Mouse (Mus musculus): ENCODE measurements at regions not wholly inside any gene's neighbourhood (a gene's known extent, or its start where the extent isn't known, plus 50 kb on each side); places are given as distances from the start of the nearest gene placed in this dataset.

DNA sequence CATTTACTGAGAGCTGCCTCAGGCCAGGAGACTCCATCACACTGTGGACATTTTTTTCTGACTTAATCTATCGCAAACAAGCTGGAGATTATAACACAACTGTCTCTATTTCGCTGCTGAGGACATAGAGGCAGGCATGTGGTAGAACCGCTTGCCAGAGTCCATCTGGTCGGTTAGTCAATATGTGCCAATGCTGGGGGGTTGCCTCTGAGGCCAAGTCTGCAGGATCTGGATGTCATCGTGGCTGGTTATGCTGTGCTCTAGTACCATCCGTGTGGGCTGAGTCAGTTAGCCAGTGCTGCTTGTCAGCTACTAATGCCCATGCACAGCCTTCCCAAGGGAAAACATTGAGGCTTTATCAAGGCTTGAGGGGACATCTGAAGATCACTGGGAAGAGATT is 237.1 kb upstream of the Zdhhc25 start:
- Histone ChIP-seq H3K27me3 (ENCODE audit: insufficient read depth, low read length) (no peaks in the 10 kb centered on the region), H3K27ac (no peak overlapping the region), H3K4me2 (ENCODE audit: low read length) (no peak overlapping the region), H3K4me3 (replicated peaks; ENCODE audit: low read depth, low read length) (no peak overlapping the region), H3K9me3 (replicated peaks; ENCODE audit: low read length) (no peaks in the 10 kb centered on the region), H3K36me3 (ENCODE audit: insufficient read depth, low read length) (no peaks in the 10 kb centered on the region), H3K4me1 (replicated peaks; ENCODE audit: insufficient read depth, low read length) (no peaks in the 10 kb centered on the region), H3K9ac (ENCODE audit: low read depth, low read length) (no peak overlapping the region)
- no peak for TF ChIP-seq CTCF (IDR thresholded peaks at IDR 0.05; ENCODE audit: low read depth)
- ATAC-seq (replicated peaks; ENCODE audit: low FRiP score, low read depth) (no peak), DNase-seq (ENCODE audit: low spot score) (no peak)
- 72% methylated on average over 6 of the region's 6 CpGs for WGBS

DNA sequence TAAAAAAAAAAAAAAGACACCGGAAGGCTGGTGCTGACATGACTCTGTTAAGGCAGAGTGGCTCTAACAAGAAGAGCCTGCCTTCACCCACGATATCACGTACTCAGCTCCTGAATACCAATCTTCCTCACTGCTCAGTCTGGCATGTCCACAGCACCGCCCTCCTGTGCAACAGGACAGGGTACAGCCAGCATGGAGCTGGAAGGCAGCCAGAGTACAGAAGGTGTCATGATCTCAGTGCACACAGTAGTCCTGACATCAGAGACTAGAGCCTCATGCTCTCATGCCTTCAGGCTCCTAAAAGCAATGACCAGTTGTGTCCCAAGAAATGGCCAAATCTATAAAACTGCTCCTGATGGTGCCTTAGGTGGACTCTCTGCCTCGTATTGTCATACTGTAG is 229.7 kb upstream of the Zdhhc25 start:
- H3K36me3 ChIP-seq (ENCODE audit: insufficient read depth, low read length): no peaks in the 10 kb centered on the region
- no peak for TF ChIP-seq CTCF (IDR thresholded peaks at IDR 0.05; ENCODE audit: low read depth)
- H3K4me1 ChIP-seq (replicated peaks; ENCODE audit: insufficient read depth, low read length): no peaks in the 10 kb centered on the region
- H3K4me3 ChIP-seq (replicated peaks; ENCODE audit: low read depth, low read length): no peak overlapping the region
- WGBS: 59% methylated on average over 5 of the region's 5 CpGs
- no peak overlapping the region for H3K9ac ChIP-seq (ENCODE audit: low read depth, low read length)
- no peak overlapping the region for H3K27ac ChIP-seq
- ATAC-seq (replicated peaks; ENCODE audit: low FRiP score, low read depth) (no peak), DNase-seq (ENCODE audit: low spot score) (no peak)
- H3K27me3 ChIP-seq (ENCODE audit: insufficient read depth, low read length): no peaks in the 10 kb centered on the region
- no peaks in the 10 kb centered on the region for H3K9me3 ChIP-seq (replicated peaks; ENCODE audit: low read length)
- no peak overlapping the region for H3K4me2 ChIP-seq (ENCODE audit: low read length)

DNA sequence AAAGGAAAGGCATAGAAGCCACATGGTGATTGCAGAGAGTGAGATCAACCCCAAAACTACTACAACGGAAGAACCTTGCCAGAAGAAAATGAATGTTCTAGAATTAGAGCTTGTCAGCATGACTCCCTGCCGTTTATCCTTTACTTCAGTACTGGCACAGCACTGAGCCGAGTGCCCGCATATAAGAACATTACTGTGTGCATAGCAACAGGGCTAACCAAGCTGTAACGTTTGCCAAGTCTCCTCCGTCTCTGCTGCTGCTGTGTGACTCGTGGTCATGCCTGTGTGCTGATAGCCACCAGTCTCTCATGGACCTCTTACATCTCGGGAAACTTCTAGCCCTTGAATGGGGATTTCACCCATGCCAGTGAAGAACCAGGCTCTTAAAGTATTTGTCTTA is 228.1 kb upstream of the Zdhhc25 start:
- no peaks in the 10 kb centered on the region for H3K4me1 ChIP-seq (replicated peaks; ENCODE audit: insufficient read depth, low read length)
- H3K9ac ChIP-seq (ENCODE audit: low read depth, low read length): no peak overlapping the region
- no peak overlapping the region for H3K4me3 ChIP-seq (replicated peaks; ENCODE audit: low read depth, low read length)
- H3K36me3 ChIP-seq (ENCODE audit: insufficient read depth, low read length): no peaks in the 10 kb centered on the region
- no peaks in the 10 kb centered on the region for H3K9me3 ChIP-seq (replicated peaks; ENCODE audit: low read length)
- DNase-seq (ENCODE audit: low spot score) (no peak), ATAC-seq (replicated peaks; ENCODE audit: low FRiP score, low read depth) (no peak)
- 74% methylated on average over 8 of the region's 8 CpGs for WGBS
- H3K27me3 ChIP-seq (ENCODE audit: insufficient read depth, low read length): no peaks in the 10 kb centered on the region
- no peak overlapping the region for H3K27ac ChIP-seq
- no peak overlapping the region for H3K4me2 ChIP-seq (ENCODE audit: low read length)
- TF ChIP-seq CTCF (IDR thresholded peaks at IDR 0.05; ENCODE audit: low read depth): no peak

DNA sequence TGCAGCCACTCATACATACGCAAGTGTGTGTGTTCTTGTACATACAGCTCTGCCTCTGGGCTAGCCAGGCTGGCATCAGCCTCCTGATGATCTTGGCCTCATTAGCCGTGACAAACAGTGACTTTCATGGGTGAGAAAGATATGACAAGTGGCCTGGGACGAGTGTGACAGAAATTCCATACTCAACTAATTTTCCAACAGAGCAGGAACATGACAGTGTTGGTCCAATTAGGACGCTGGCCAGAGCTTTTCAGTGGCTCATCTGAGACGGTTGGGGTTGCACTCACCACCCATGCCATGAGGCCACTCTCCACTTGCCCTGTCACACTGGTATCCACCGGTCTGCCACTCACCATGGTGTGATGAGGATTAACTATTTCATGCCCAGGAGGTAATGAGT is 226.2 kb upstream of the Zdhhc25 start:
- DNase-seq (ENCODE audit: low spot score) (no peak), ATAC-seq (replicated peaks; ENCODE audit: low FRiP score, low read depth) (no peak)
- Histone ChIP-seq H3K9me3 (replicated peaks; ENCODE audit: low read length) (no peaks in the 10 kb centered on the region), H3K9ac (ENCODE audit: low read depth, low read length) (no peak overlapping the region), H3K27ac (no peak overlapping the region), H3K4me1 (replicated peaks; ENCODE audit: insufficient read depth, low read length) (no peaks in the 10 kb centered on the region), H3K4me3 (replicated peaks; ENCODE audit: low read depth, low read length) (no peak overlapping the region), H3K4me2 (ENCODE audit: low read length) (no peak overlapping the region), H3K36me3 (ENCODE audit: insufficient read depth, low read length) (no peaks in the 10 kb centered on the region), H3K27me3 (ENCODE audit: insufficient read depth, low read length) (no peaks in the 10 kb centered on the region)
- 57% methylated on average over 6 of the region's 6 CpGs for WGBS
- no peak for TF ChIP-seq CTCF (IDR thresholded peaks at IDR 0.05; ENCODE audit: low read depth)

DNA sequence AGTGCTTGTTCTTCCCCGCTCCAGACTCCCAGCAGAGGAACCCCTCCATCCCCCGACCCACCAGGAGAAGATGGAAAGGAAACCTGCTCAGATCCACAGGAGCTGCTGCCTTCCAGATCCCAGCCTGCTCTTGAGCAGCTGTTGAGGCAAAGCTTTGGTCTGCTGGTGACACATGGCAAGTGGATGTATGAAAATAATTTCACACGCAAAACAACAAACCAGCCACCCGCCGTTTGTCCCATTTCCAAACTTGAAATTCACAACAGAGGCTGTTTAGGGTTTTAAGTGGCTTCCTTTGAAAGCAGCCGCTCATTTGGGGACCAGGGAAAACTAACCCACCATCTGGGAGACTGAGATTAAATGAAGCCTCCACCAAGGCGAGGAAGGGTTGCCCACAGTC is 220.8 kb upstream of the Zdhhc25 start:
- WGBS: 70% methylated on average over 7 of the region's 7 CpGs
- Histone ChIP-seq H3K27ac (no peak overlapping the region), H3K27me3 (ENCODE audit: insufficient read depth, low read length) (no peaks in the 10 kb centered on the region), H3K4me2 (ENCODE audit: low read length) (no peak overlapping the region), H3K4me1 (replicated peaks; ENCODE audit: insufficient read depth, low read length) (no peaks in the 10 kb centered on the region), H3K4me3 (replicated peaks; ENCODE audit: low read depth, low read length) (no peak overlapping the region), H3K9me3 (replicated peaks; ENCODE audit: low read length) (no peaks in the 10 kb centered on the region), H3K36me3 (ENCODE audit: insufficient read depth, low read length) (no peaks in the 10 kb centered on the region), H3K9ac (ENCODE audit: low read depth, low read length) (no peak overlapping the region)
- no peak for TF ChIP-seq CTCF (IDR thresholded peaks at IDR 0.05; ENCODE audit: low read depth)
- DNase-seq (ENCODE audit: low spot score) (no peak), ATAC-seq (replicated peaks; ENCODE audit: low FRiP score, low read depth) (no peak)

- 11% methylated on average over 6 of the region's 6 CpGs for WGBS
Observed at GRCm38 (mm10) chr15:88379951-88380623, 220.0 kb upstream of the Zdhhc25 start.

GRCm38 (mm10) chr15:88381419-88381818 is 218.7 kb upstream of the Zdhhc25 start:
- no peaks in the 10 kb centered on the region for H3K27me3 ChIP-seq (ENCODE audit: insufficient read depth, low read length)
- no peak for DNase-seq (ENCODE audit: low spot score)
- 32% methylated on average over 10 of the region's 10 CpGs for WGBS
- H3K4me3 ChIP-seq (replicated peaks; ENCODE audit: low read depth, low read length): no peak overlapping the region
- no peaks in the 10 kb centered on the region for H3K4me1 ChIP-seq (replicated peaks; ENCODE audit: insufficient read depth, low read length)
- no peak overlapping the region for H3K27ac ChIP-seq
- ATAC-seq (replicated peaks; ENCODE audit: low FRiP score, low read depth): no peak
- no peak for TF ChIP-seq CTCF (IDR thresholded peaks at IDR 0.05; ENCODE audit: low read depth)
- H3K4me2 ChIP-seq (ENCODE audit: low read length): no peak overlapping the region
- no peaks in the 10 kb centered on the region for H3K9me3 ChIP-seq (replicated peaks; ENCODE audit: low read length)
- H3K36me3 ChIP-seq (ENCODE audit: insufficient read depth, low read length): no peaks in the 10 kb centered on the region
- no peak overlapping the region for H3K9ac ChIP-seq (ENCODE audit: low read depth, low read length)

More at GRCm38 (mm10) chr15:88379951-88380623, 220.0 kb upstream of the Zdhhc25 start:
- Histone ChIP-seq H3K4me1 (replicated peaks; ENCODE audit: insufficient read depth, low read length) (no peaks in the 10 kb centered on the region), H3K27ac (no peak overlapping the region), H3K4me2 (ENCODE audit: low read length) (no peak overlapping the region), H3K36me3 (ENCODE audit: insufficient read depth, low read length) (no peaks in the 10 kb centered on the region), H3K27me3 (ENCODE audit: insufficient read depth, low read length) (no peaks in the 10 kb centered on the region), H3K9ac (ENCODE audit: low read depth, low read length) (no peak overlapping the region), H3K4me3 (replicated peaks; ENCODE audit: low read depth, low read length) (no peak overlapping the region), H3K9me3 (replicated peaks; ENCODE audit: low read length) (no peaks in the 10 kb centered on the region)
- DNase-seq (ENCODE audit: low spot score): no peak
- TF ChIP-seq CTCF (IDR thresholded peaks at IDR 0.05; ENCODE audit: low read depth): no peak
- no peak for ATAC-seq (replicated peaks; ENCODE audit: low FRiP score, low read depth)
